Mouse (Mus musculus): ENCODE measurements around the gene Aff1. TPM values are rescaled to one million over a fixed set of nuclear protein-coding genes. Genes with fewer than 3 reads are reported as not detected.
A peak's percentile ranks its signal among the peaks of the same experiment; 100 is the strongest.

Aff1 gene
- polyA plus RNA-seq, 1 experiment from 2014 or later = 11.4 TPM

- Histone ChIP-seq H3K9me3 (replicated peaks) (no peaks in the 10 kb centered on the region), H3K4me3 (no peak overlapping the region), H3K9ac (no peak overlapping the region), H3K4me1 (replicated peaks) (peaks cover 18% of the 10 kb centered on the region; the same call in 1 of the 2 replicates), H3K4me2 (no peak overlapping the region), H3K27ac (ENCODE audit: poor library complexity, severe bottlenecking) (no peak overlapping the region), H3K36me3 (peaks cover 12% of the 10 kb centered on the region), H3K27me3 (replicated peaks) (0 out of 2 replicates have a peak, but pooled peaks cover 3% of the 10 kb centered on the region)
- ATAC-seq (ENCODE audit: insufficient number of reproducible peaks, low FRiP score) = no peak
- 77% methylated on average over 13 of the region's 13 CpGs for WGBS
These were observed 129.5 kb downstream of the Aff1 start for GRCm38 (mm10) chr5:103821500-103822298.

GRCm38 (mm10) chr5:103822949-103823348, 130.8 kb downstream of the Aff1 start:
- peaks cover 27% of the 10 kb centered on the region for H3K4me1 ChIP-seq (replicated peaks)
- no peak overlapping the region for H3K27ac ChIP-seq (ENCODE audit: poor library complexity, severe bottlenecking)
- peaks cover 8% of the 10 kb centered on the region for H3K36me3 ChIP-seq
- ATAC-seq (ENCODE audit: insufficient number of reproducible peaks, low FRiP score) = no peak
- 88% methylated on average over 5 of the region's 5 CpGs for WGBS
- H3K27me3 ChIP-seq (replicated peaks) = 0 out of 2 replicates have a peak, but pooled peaks cover 3% of the 10 kb centered on the region
- no peaks in the 10 kb centered on the region for H3K9me3 ChIP-seq (replicated peaks)
- H3K4me3 ChIP-seq = no peak overlapping the region
- no peak overlapping the region for H3K4me2 ChIP-seq
- no peak overlapping the region for H3K9ac ChIP-seq

GRCm38 (mm10) chr5:103828304-103828703, 136.1 kb downstream of the Aff1 start:
- Histone ChIP-seq H3K4me1 (replicated peaks) (peaks cover 32% of the 10 kb centered on the region), H3K4me2 (peak overlapping the region; percentile 63), H3K9me3 (replicated peaks) (no peaks in the 10 kb centered on the region), H3K9ac (peak overlapping the region; percentile 49), H3K27me3 (replicated peaks) (0 out of 2 replicates have a peak, but pooled peaks cover 3% of the 10 kb centered on the region), H3K36me3 (peaks cover 14% of the 10 kb centered on the region), H3K27ac (ENCODE audit: poor library complexity, severe bottlenecking) (peak overlapping the region; percentile 87), H3K4me3 (peak overlapping the region; percentile 27)
- ATAC-seq (ENCODE audit: insufficient number of reproducible peaks, low FRiP score) = peak; percentile 84
- 32% methylated on average over 21 of the region's 21 CpGs for WGBS

- H3K27ac ChIP-seq (ENCODE audit: poor library complexity, severe bottlenecking) = peak overlapping the region; percentile 87
- H3K9ac ChIP-seq = no peak overlapping the region
- WGBS = 22% methylated on average over 8 of the region's 8 CpGs
- H3K4me1 ChIP-seq (replicated peaks) = peaks cover 37% of the 10 kb centered on the region
- 0 out of 2 replicates have a peak, but pooled peaks cover 3% of the 10 kb centered on the region for H3K27me3 ChIP-seq (replicated peaks)
- H3K9me3 ChIP-seq (replicated peaks) = no peaks in the 10 kb centered on the region
- peaks cover 18% of the 10 kb centered on the region for H3K36me3 ChIP-seq
- peak overlapping the region; percentile 63 for H3K4me2 ChIP-seq
- peak; percentile 86 for ATAC-seq (ENCODE audit: insufficient number of reproducible peaks, low FRiP score)
- H3K4me3 ChIP-seq = no peak overlapping the region; the same call in 1 of the 2 replicates
These were observed 136.6 kb downstream of the Aff1 start for GRCm38 (mm10) chr5:103828729-103829128.

- Histone ChIP-seq H3K27ac (ENCODE audit: poor library complexity, severe bottlenecking) (peak overlapping the region; percentile 87), H3K4me3 (no peak overlapping the region), H3K9ac (no peak overlapping the region), H3K27me3 (replicated peaks) (0 out of 2 replicates have a peak, but pooled peaks cover 3% of the 10 kb centered on the region), H3K4me1 (replicated peaks) (peaks cover 41% of the 10 kb centered on the region), H3K9me3 (replicated peaks) (no peaks in the 10 kb centered on the region), H3K36me3 (peaks cover 23% of the 10 kb centered on the region), H3K4me2 (0 out of 2 replicates have a peak overlapping the region, but pooled peaks have one; percentile 3)
- WGBS = 65% methylated on average over 12 of the region's 12 CpGs
- no peak for ATAC-seq (ENCODE audit: insufficient number of reproducible peaks, low FRiP score)
These were observed 137.0 kb downstream of the Aff1 start for GRCm38 (mm10) chr5:103829158-103829557.

DNA sequence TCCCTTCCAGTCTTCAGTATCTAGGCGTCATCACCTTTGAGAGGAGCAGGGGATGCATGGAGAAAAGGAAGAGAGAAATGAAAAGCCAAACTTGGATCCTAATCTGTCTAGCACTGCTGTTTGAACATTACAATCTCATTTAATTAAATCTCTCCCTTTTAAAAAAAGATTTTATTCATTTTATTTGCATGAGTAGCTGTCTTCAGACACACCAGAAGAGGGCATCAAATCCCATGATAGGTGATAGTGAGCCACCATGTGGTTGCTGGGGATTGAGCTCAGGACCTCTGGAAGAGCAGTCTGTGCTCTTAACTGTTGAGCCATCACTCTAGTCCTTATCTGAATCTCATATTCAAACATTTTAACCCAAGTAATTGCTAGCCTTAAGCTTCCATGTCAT, 138.7 kb downstream of the Aff1 start:
- Histone ChIP-seq H3K27me3 (replicated peaks) (0 out of 2 replicates have a peak, but pooled peaks cover 2% of the 10 kb centered on the region), H3K9me3 (replicated peaks) (no peaks in the 10 kb centered on the region), H3K4me1 (replicated peaks) (peaks cover 54% of the 10 kb centered on the region), H3K36me3 (peaks cover 28% of the 10 kb centered on the region), H3K27ac (ENCODE audit: poor library complexity, severe bottlenecking) (no peak overlapping the region), H3K4me3 (no peak overlapping the region), H3K9ac (no peak overlapping the region), H3K4me2 (no peak overlapping the region)
- 96% methylated on average over 1 of the region's 1 CpGs for WGBS
- ATAC-seq (ENCODE audit: insufficient number of reproducible peaks, low FRiP score) = no peak

- Histone ChIP-seq H3K4me2 (no peak overlapping the region), H3K36me3 (peaks cover 17% of the 10 kb centered on the region), H3K27ac (ENCODE audit: poor library complexity, severe bottlenecking) (no peak overlapping the region), H3K9ac (no peak overlapping the region), H3K9me3 (replicated peaks) (no peaks in the 10 kb centered on the region), H3K27me3 (replicated peaks) (no peaks in the 10 kb centered on the region), H3K4me3 (no peak overlapping the region), H3K4me1 (replicated peaks) (peaks cover 54% of the 10 kb centered on the region)
- ATAC-seq (ENCODE audit: insufficient number of reproducible peaks, low FRiP score) = no peak; the same call in 1 of the 2 replicates
- WGBS = 71% methylated on average over 15 of the region's 15 CpGs
These were observed 143.4 kb downstream of the Aff1 start for GRCm38 (mm10) chr5:103835471-103836147.

DNA sequence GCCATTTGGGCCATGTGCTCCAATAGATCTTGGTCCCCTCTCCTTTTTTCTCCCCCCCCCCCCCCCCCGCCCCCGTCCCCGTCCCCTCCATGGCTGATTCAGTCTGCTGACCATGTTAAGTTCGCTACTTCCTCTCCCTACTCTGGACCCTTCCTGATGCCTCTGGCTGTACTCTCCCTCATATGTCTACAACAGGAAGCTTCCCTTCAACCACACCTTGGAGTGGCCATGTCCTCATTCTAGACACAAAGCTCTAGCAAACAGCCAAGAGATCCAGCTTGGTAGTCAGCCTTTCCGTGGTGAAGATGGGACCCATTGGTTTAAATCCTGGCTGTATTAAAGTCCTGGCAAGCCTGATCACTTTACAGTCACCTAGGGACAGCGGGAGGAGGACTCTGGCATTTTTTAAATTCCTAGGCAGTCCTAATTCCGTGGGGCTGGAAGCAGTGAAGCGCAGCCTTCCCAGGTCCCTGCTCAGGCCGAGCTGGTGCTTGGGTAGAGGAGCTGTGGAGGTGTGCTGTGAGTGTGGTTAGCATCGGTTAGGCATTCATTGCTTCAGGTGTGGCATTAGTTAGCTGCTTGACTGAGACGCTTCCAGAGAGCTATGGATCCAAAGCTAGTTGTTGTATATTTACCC, 144.1 kb downstream of the Aff1 start:
- peaks cover 18% of the 10 kb centered on the region for H3K36me3 ChIP-seq
- H3K27ac ChIP-seq (ENCODE audit: poor library complexity, severe bottlenecking) = no peak overlapping the region
- no peak; the same call in 1 of the 2 replicates for ATAC-seq (ENCODE audit: insufficient number of reproducible peaks, low FRiP score)
- H3K4me2 ChIP-seq = no peak overlapping the region
- H3K9me3 ChIP-seq (replicated peaks) = no peaks in the 10 kb centered on the region
- no peak overlapping the region for H3K9ac ChIP-seq
- no peaks in the 10 kb centered on the region for H3K27me3 ChIP-seq (replicated peaks)
- H3K4me3 ChIP-seq = no peak overlapping the region
- H3K4me1 ChIP-seq (replicated peaks) = peaks cover 53% of the 10 kb centered on the region
- 57% methylated on average over 8 of the region's 11 CpGs for WGBS

GRCm38 (mm10) chr5:103838550-103839264, 146.5 kb downstream of the Aff1 start:
- H3K4me1 ChIP-seq (replicated peaks) = peaks cover 47% of the 10 kb centered on the region
- H3K4me3 ChIP-seq = no peak overlapping the region
- no peak overlapping the region for H3K4me2 ChIP-seq
- no peak overlapping the region for H3K27ac ChIP-seq (ENCODE audit: poor library complexity, severe bottlenecking)
- no peaks in the 10 kb centered on the region for H3K9me3 ChIP-seq (replicated peaks)
- peaks cover 36% of the 10 kb centered on the region for H3K36me3 ChIP-seq
- no peaks in the 10 kb centered on the region for H3K27me3 ChIP-seq (replicated peaks)
- H3K9ac ChIP-seq = no peak overlapping the region
- ATAC-seq (ENCODE audit: insufficient number of reproducible peaks, low FRiP score) = no peak
- 79% methylated on average over 15 of the region's 15 CpGs for WGBS

DNA sequence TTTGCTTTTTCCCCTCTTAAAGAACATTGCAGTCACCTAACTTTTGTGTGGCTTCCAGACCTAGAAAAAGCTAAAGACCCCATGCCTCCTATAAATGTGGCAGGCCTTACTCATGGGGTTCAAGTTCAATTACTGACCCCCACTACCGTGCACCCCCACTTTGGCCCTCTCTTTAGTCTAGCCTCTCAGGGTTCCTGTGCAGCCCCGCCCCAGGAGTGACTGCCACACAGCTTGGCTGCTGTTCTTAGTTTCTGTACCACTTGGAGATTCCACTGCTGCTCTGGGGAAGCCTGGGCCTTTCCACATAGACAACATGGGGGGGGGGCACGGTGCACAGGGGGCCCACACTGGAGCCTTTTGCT, 147.1 kb downstream of the Aff1 start:
- H3K4me3 ChIP-seq = no peak overlapping the region
- H3K36me3 ChIP-seq = peaks cover 31% of the 10 kb centered on the region
- no peaks in the 10 kb centered on the region for H3K9me3 ChIP-seq (replicated peaks)
- H3K9ac ChIP-seq = no peak overlapping the region
- H3K27me3 ChIP-seq (replicated peaks) = no peaks in the 10 kb centered on the region
- WGBS = 64% methylated on average over 3 of the region's 3 CpGs
- ATAC-seq (ENCODE audit: insufficient number of reproducible peaks, low FRiP score) = no peak
- H3K4me2 ChIP-seq = no peak overlapping the region
- peak overlapping the region; percentile 2; the same call in 1 of the 2 replicates for H3K27ac ChIP-seq (ENCODE audit: poor library complexity, severe bottlenecking)
- H3K4me1 ChIP-seq (replicated peaks) = peaks cover 41% of the 10 kb centered on the region

Measured in heart, embryonic 12.5 days (tissue).